Mouse (Mus musculus) kidney, embryonic 14.5 days (tissue): ENCODE measurements at regions not wholly inside any gene's neighbourhood (a gene's known extent, or its start where the extent isn't known, plus 50 kb on each side); places are given as distances from the start of the nearest gene placed in this dataset.

Experiments
- ATAC-seq: fragments of 200-750 bp; cut with Nextera tagmentation; 2 replicates; pipeline ENCODE4 v1.8.0; 2017; ENCODE audit warnings: moderate number of reproducible peaks, mild to moderate bottlenecking, moderate TSS enrichment, moderate library complexity; ENCODE audit not compliant: low FRiP score, low TSS enrichment
- H3K27ac ChIP-seq: fragments of 300-500 bp; sonication (generic); 2 replicates; pipeline ENCODE4 v1.5.1; 2014; ENCODE audit warnings: low read depth, mild to moderate bottlenecking, low read length, moderate library complexity, mixed read lengths
- H3K27me3 ChIP-seq: fragments of 300-500 bp; sonication (generic); 2 replicates; pipeline ENCODE4 v1.6.1; 2014; ENCODE audit warnings: mild to moderate bottlenecking, low read length; ENCODE audit not compliant: control insufficient read depth, insufficient read depth
- H3K36me3 ChIP-seq: fragments of 300-500 bp; sonication (generic); 2 replicates; pipeline ENCODE4 v1.6.1; 2014; ENCODE audit warnings: low read length, mixed read lengths; ENCODE audit not compliant: control insufficient read depth, insufficient read depth
- H3K4me1 ChIP-seq: fragments of 300-500 bp; sonication (generic); 2 replicates; pipeline ENCODE4 v1.6.1; 2014; ENCODE audit warnings: low read length, mixed read lengths; ENCODE audit not compliant: control insufficient read depth, insufficient read depth
- H3K4me2 ChIP-seq: fragments of 300-500 bp; sonication (generic); replicated peaks from 2 replicates; pipeline ENCODE4 v1.6.1; 2014; ENCODE audit warnings: low read depth, mild to moderate bottlenecking, low read length
- H3K4me3 ChIP-seq: fragments of 300-500 bp; sonication (generic); 2 replicates; pipeline ENCODE4 v1.5.1; 2014; ENCODE audit warnings: mild to moderate bottlenecking, low read length
- H3K9ac ChIP-seq: fragments of 300-500 bp; sonication (generic); 2 replicates; pipeline ENCODE4 v1.6.1; 2014; ENCODE audit warnings: low read depth, mild to moderate bottlenecking, low read length, moderate library complexity
- H3K9me3 ChIP-seq: fragments of 300-500 bp; sonication (generic); 2 replicates; pipeline ENCODE4 v1.6.1; 2016; ENCODE audit warnings: low read length; ENCODE audit not compliant: control insufficient read depth
- WGBS: fragments of 180-500 bp; shearing (Covaris S2); extraction: QIAGEN DNeasy Blood & Tissue Kit; methylation state at CpG from one replicate; pipeline ENCODE4 v1.1.7; 2014; 5-methylcytosine and 5-hydroxymethylcytosine counted together

DNA sequence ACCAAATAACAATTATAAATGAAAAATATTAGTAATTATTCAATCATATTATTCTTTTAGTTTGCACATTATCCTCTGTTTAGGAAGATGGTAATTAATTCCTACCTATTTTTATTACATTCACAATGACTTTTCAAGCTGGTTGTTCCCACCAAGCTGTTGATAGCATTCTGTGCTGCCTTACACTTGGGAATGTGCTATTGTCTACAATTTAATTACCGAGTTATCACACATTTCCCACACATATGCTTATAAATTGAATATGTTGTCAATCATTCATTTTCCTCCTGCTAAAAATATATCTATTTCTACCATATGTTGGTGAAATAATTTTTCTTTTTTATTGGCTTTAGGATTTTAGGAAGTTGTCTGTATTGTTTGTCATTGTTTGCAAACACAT is 306.2 kb upstream of the Klhl1 start:
- no peak overlapping the region for H3K4me2 ChIP-seq
- H3K9me3 ChIP-seq, result no peaks in the 10 kb centered on the region
- no peak overlapping the region for H3K27ac ChIP-seq
- H3K27me3 ChIP-seq, result no peaks in the 10 kb centered on the region
- no peaks in the 10 kb centered on the region for H3K4me1 ChIP-seq
- WGBS, result 86% methylated on average over 1 of the region's 1 CpGs
- H3K9ac ChIP-seq, result no peak overlapping the region
- ATAC-seq, result no peak
- no peak overlapping the region for H3K4me3 ChIP-seq
- H3K36me3 ChIP-seq, result no peaks in the 10 kb centered on the region

DNA sequence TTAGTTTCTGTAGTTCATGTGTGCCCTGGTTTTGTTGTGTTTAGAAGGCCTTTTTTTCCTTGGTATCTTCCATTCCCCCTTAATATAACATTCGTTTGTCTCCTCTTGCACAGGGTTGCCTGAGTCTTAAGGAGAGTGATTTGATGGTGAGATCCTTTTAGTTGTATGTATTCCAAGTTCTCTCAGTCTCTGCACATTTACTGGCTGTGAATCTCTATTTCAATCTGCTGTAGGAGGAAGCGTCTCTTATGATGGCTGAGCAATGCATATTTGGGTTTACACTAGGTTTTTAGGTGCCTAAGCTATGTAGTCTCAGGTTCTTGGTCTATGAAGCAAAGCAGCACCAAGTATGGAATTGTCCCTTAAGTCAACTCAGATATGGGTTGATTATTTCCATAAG is 296.8 kb upstream of the Klhl1 start:
- Histone ChIP-seq H3K4me3 (no peak overlapping the region), H3K4me2 (no peak overlapping the region), H3K4me1 (no peaks in the 10 kb centered on the region), H3K9ac (no peak overlapping the region), H3K9me3 (no peaks in the 10 kb centered on the region), H3K36me3 (no peaks in the 10 kb centered on the region), H3K27ac (no peak overlapping the region), H3K27me3 (no peaks in the 10 kb centered on the region)
- WGBS, result 82% methylated on average over 2 of the region's 2 CpGs
- ATAC-seq, result no peak

DNA sequence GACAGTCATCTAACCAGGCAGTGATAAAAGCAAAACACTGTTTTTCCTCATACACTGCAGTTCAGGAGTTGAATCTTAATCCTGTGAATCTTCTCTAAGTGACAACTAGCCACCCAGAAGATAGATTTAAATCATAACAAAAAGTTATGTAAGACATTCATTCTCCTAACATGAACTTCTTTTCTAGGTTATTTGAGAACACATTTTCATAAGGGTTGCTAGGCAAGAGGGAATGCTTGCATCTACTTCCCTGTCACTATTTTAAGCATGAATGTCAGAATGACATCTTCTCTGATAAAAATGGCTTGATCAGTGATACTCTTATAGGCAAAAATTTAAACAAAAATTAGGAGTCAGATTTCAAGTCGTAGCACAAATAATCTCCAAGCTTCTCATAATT is 286.4 kb upstream of the Klhl1 start:
- no peak for ATAC-seq
- Histone ChIP-seq H3K36me3 (no peaks in the 10 kb centered on the region), H3K9ac (no peak overlapping the region), H3K27ac (no peak overlapping the region), H3K9me3 (no peaks in the 10 kb centered on the region), H3K4me3 (no peak overlapping the region), H3K4me2 (no peak overlapping the region), H3K4me1 (no peaks in the 10 kb centered on the region), H3K27me3 (no peaks in the 10 kb centered on the region)
- 82% methylated on average over 1 of the region's 1 CpGs for WGBS

- Histone ChIP-seq H3K36me3 (no peaks in the 10 kb centered on the region), H3K9ac (no peak overlapping the region), H3K27ac (no peak overlapping the region), H3K4me3 (no peak overlapping the region), H3K4me2 (no peak overlapping the region), H3K9me3 (no peaks in the 10 kb centered on the region), H3K4me1 (no peaks in the 10 kb centered on the region), H3K27me3 (no peaks in the 10 kb centered on the region)
- no peak for ATAC-seq
- 88% methylated on average over 1 of the region's 1 CpGs for WGBS
These were observed 275.9 kb upstream of the Klhl1 start for GRCm38 (mm10) chr14:96794806-96795205.

GRCm38 (mm10) chr14:96787917-96788316 is 269.0 kb upstream of the Klhl1 start:
- H3K4me3 ChIP-seq, result no peak overlapping the region
- H3K27me3 ChIP-seq, result no peaks in the 10 kb centered on the region
- no peaks in the 10 kb centered on the region for H3K4me1 ChIP-seq
- WGBS, result 90% methylated on average over 3 of the region's 3 CpGs
- H3K9me3 ChIP-seq, result no peaks in the 10 kb centered on the region
- ATAC-seq, result no peak
- no peak overlapping the region for H3K4me2 ChIP-seq
- no peaks in the 10 kb centered on the region for H3K36me3 ChIP-seq
- no peak overlapping the region for H3K27ac ChIP-seq
- no peak overlapping the region for H3K9ac ChIP-seq

- no peaks in the 10 kb centered on the region for H3K36me3 ChIP-seq
- H3K27me3 ChIP-seq, result no peaks in the 10 kb centered on the region
- H3K27ac ChIP-seq, result no peak overlapping the region
- H3K4me2 ChIP-seq, result no peak overlapping the region
- no peak overlapping the region for H3K9ac ChIP-seq
- ATAC-seq, result no peak
- WGBS, result 17% methylated on average over 1 of the region's 1 CpGs
- H3K4me1 ChIP-seq, result no peaks in the 10 kb centered on the region
- no peaks in the 10 kb centered on the region for H3K9me3 ChIP-seq
- no peak overlapping the region for H3K4me3 ChIP-seq
These were observed 268.4 kb upstream of the Klhl1 start for GRCm38 (mm10) chr14:96787286-96787685.

DNA sequence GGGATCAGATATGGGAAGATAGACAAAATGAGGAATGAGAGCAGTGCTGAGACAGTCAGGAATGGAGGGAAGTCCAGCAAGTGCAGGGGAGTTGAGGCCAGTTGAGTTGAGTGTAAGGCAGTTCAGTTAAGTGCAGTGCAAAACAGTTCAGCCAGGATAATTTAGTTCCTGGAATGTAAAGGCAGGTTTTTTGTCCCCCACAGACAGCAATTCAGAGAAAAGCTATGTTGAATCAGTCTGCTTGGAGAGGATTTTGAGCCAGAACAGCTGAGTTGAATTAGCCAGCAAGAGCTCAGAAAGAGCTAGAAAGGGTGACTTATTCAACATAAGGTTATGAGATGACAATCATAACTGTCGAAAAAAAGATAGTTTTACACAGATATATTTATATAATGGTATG is 256.9 kb upstream of the Klhl1 start:
- Histone ChIP-seq H3K4me3 (no peak overlapping the region), H3K9me3 (no peaks in the 10 kb centered on the region), H3K27ac (no peak overlapping the region), H3K36me3 (no peaks in the 10 kb centered on the region), H3K27me3 (no peaks in the 10 kb centered on the region), H3K4me2 (no peak overlapping the region), H3K9ac (no peak overlapping the region), H3K4me1 (no peaks in the 10 kb centered on the region)
- 71% methylated on average over 1 of the region's 1 CpGs for WGBS
- no peak for ATAC-seq

DNA sequence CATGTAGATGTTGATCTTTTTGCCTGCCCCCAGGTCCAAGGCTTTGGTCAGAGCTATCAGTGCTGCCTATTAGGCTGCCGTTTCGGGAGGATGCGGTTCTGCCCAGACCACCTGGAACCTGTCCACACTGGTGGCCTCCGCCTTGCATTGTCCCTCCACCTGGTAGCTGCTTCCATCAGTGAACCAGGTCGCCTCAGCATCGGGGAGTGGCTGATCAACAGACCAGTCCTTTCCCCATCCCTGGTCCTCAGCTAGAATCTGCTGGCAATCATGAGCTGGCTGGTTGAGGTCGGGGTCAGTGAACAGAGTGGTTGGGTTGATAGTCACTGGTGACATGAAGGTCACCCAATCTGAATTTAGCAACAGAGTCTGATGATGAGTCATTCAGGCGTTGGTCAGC is 241.7 kb upstream of the Klhl1 start:
- Histone ChIP-seq H3K4me2 (no peak overlapping the region), H3K4me3 (no peak overlapping the region), H3K27ac (no peak overlapping the region), H3K9ac (no peak overlapping the region), H3K36me3 (no peaks in the 10 kb centered on the region), H3K4me1 (no peaks in the 10 kb centered on the region), H3K9me3 (no peaks in the 10 kb centered on the region), H3K27me3 (no peaks in the 10 kb centered on the region)
- ATAC-seq, result no peak
- 91% methylated on average over 8 of the region's 8 CpGs for WGBS

DNA sequence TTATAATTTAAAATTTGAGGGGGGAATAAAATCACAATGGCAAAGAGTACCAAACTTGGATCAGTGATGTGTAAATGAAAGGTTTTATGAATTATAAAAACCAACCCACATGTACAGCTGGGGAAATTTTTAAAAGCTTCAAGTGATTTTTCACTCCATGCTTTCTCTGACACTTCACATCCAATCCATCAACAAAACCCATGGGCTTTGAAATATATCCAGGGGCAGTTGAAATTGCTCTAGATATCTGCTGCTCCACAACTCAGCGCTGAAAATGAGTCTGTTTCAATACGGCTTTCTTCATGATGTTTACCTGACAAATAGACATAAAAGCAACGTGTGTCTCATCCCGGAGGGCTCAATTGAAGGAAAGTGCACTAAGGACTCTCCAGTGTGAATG is 214.3 kb upstream of the Klhl1 start:
- no peak overlapping the region for H3K4me2 ChIP-seq
- H3K9me3 ChIP-seq, result no peaks in the 10 kb centered on the region
- no peak overlapping the region for H3K27ac ChIP-seq
- no peak for ATAC-seq
- H3K4me1 ChIP-seq, result no peaks in the 10 kb centered on the region
- H3K9ac ChIP-seq, result no peak overlapping the region
- H3K36me3 ChIP-seq, result no peaks in the 10 kb centered on the region
- H3K4me3 ChIP-seq, result no peak overlapping the region
- WGBS, result 82% methylated on average over 4 of the region's 4 CpGs
- no peaks in the 10 kb centered on the region for H3K27me3 ChIP-seq

GRCm38 (mm10) chr14:96697086-96697485 is 178.2 kb upstream of the Klhl1 start:
- Histone ChIP-seq H3K27ac (no peak overlapping the region), H3K4me1 (no peaks in the 10 kb centered on the region), H3K4me3 (no peak overlapping the region), H3K9ac (no peak overlapping the region), H3K27me3 (no peaks in the 10 kb centered on the region), H3K4me2 (no peak overlapping the region), H3K36me3 (no peaks in the 10 kb centered on the region), H3K9me3 (no peaks in the 10 kb centered on the region)
- no peak for ATAC-seq
